Mouse (Mus musculus): ENCODE measurements around the gene Pgam5.
A peak's percentile ranks its signal among the peaks of the same experiment; 100 is the strongest.

The Pgam5 gene

DNA sequence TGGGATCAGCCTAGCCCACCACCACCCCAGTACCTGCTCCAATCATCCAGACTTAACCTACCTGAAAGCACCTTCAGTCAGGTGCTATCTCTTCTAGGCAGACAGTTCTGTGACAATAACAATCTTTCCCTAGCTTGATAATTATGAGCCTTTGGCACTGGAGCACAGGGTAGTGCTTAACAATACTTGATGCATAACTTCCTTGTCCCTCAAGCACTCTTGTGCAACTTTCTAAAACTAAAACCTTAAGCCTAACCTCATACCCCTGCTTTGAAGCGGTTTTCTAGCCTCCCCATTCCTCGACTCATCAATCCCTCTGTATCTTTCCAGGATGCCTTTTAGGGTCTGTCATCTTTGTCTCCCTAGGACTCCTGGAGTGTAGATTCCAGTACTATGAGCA lies 5.1 kb upstream of the Pgam5 start:
- no peak for DNase-seq (ENCODE audit: low read depth, low spot score)
- Histone ChIP-seq H3K27me3 (ENCODE audit: control insufficient read depth, insufficient read depth, low read length, poor library complexity, severe bottlenecking) (no peaks in the 10 kb centered on the region), H3K36me3 (ENCODE audit: control insufficient read depth, insufficient read depth, low read length, poor library complexity, severe bottlenecking) (no peaks in the 10 kb centered on the region)

DNA sequence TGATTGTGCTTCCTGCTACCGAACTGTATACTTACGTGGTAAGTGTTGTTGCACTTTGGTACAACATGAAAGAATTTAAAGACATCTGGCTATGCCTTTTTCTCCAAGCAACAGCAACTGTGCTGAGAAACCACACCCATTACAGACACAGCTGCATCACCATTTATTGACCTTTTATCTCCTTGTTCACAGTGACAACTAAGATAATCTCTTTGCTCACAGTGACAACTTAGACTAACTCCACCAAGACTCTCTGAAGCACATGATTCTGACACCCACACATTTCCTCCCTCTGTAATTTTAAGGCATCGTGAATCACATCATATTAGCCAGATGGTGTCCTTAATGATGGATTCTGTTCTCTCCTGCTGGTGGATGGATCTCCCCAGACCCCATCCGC lies 4.4 kb upstream of the Pgam5 start:
- H3K27me3 ChIP-seq (ENCODE audit: control insufficient read depth, insufficient read depth, low read length, poor library complexity, severe bottlenecking): no peaks in the 10 kb centered on the region
- H3K36me3 ChIP-seq (ENCODE audit: control insufficient read depth, insufficient read depth, low read length, poor library complexity, severe bottlenecking): no peaks in the 10 kb centered on the region
- DNase-seq (ENCODE audit: low read depth, low spot score): no peak

DNA sequence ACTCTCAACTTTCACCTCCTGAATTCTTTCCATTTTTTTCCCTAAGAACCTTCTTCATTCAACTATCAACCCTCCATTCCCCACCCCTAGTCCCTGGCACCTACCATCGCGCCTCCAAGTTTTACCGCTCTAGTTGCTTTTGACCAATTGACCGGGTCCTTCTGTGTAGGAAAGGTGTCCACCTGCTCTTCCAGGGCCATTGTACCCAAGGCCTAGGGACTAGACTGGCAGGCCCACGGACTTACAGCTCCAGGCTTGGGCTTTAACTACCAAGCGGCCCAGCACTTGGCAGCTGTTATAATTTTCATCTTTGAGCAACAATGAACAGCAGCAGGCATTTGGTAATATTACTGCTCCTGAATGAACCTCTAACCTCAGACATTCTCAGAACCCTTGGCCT lies 529 bp upstream of the Pgam5 start:
- DNase-seq (ENCODE audit: low read depth, low spot score): no peak
- Histone ChIP-seq H3K27me3 (ENCODE audit: control insufficient read depth, insufficient read depth, low read length, poor library complexity, severe bottlenecking) (no peaks in the 10 kb centered on the region), H3K36me3 (ENCODE audit: control insufficient read depth, insufficient read depth, low read length, poor library complexity, severe bottlenecking) (no peaks in the 10 kb centered on the region; the same call in 1 of the 2 replicates)

DNA sequence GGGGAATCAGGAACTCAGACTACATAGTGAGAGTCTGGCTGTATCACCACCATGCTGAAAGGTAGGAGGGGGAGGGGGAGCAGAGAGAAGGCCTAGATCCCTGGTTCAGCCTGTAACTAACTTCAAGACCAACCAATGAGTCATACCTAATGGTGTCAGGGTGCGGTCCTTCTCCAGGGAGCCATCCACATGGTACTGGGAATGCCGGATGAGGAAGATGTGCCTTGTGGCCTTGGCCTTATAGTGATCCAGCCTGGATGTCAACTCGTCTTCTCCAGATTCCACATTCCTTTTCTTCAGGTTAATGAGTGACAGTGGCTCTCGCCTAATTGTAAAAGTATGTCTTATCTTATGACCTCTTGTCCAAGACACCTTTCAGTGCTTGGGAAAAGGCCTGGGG lies 2.8 kb downstream of the Pgam5 start:
- DNase-seq (ENCODE audit: low read depth, low spot score): no peak
- Histone ChIP-seq H3K36me3 (ENCODE audit: control insufficient read depth, insufficient read depth, low read length, poor library complexity, severe bottlenecking) (peaks cover 3% of the 10 kb centered on the region; the same call in 1 of the 2 replicates), H3K27me3 (ENCODE audit: control insufficient read depth, insufficient read depth, low read length, poor library complexity, severe bottlenecking) (no peaks in the 10 kb centered on the region)

DNA sequence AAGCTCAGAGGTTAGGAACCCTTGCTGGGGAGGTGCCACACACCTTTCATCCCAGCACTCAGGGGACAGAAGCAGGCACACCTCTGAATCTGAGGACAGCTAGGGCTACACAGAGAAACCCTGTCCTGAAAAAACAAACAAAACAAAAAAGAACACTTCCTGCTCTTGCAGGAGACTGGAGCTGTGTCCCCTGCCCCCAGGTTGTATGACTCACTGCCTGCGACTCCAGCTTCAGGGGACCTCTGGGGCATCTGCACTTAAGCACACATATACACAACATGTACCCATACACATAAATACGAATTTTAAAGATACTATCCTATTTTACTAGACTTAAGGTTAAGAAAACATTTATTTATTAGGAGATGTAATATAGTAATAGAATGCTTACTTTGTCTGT lies 25.6 kb downstream of the Pgam5 start:
- DNase-seq (ENCODE audit: low read depth, low spot score): no peak
- no peaks in the 10 kb centered on the region for H3K27me3 ChIP-seq (ENCODE audit: control insufficient read depth, insufficient read depth, low read length, poor library complexity, severe bottlenecking)
- peaks cover 30% of the 10 kb centered on the region for H3K36me3 ChIP-seq (ENCODE audit: control insufficient read depth, insufficient read depth, low read length, poor library complexity, severe bottlenecking)

DNA sequence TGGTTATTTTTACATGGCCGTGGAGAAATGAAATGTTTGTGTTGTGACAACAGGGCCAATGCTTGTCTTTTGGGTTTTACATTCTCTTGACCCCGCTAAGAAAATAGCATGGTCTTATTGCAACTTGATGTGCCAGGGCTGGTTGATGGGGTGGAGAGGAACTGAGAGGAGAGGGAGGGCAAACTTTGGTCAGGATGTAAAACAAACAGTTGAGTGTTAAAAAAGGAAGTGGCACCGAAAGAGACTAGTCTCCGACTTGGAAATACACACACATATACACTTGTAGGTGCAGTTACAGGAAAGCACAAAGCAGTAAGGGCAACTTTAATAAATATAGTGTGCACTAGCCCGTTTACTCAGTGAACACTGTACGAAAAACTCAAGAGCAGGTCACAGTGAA lies 37.4 kb downstream of the Pgam5 start:
- DNase-seq (ENCODE audit: low read depth, low spot score): peak; percentile 68
- Histone ChIP-seq H3K27me3 (ENCODE audit: control insufficient read depth, insufficient read depth, low read length, poor library complexity, severe bottlenecking) (no peaks in the 10 kb centered on the region), H3K36me3 (ENCODE audit: control insufficient read depth, insufficient read depth, low read length, poor library complexity, severe bottlenecking) (peaks cover 5% of the 10 kb centered on the region)

DNA sequence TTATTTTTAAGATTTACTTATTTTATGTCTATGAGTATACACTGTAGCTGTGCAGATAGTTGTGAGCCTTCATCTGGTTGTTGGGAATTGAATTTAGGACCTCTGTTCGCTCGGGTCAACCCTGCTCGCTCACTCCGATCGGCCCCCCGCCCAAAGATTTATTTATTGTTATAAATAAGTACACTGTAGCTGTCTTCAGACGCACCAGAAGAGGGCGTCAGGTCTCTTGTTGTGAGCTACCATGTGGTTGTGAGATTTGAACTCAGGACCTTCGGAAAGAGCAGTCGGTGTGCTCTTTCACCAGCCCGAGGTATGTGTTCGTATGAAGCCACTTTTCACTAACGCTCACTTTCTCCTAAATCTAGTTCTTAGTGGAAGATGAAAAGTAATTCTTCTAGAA lies 38.1 kb downstream of the Pgam5 start:
- DNase-seq (ENCODE audit: low read depth, low spot score): peak; percentile 44
- Histone ChIP-seq H3K27me3 (ENCODE audit: control insufficient read depth, insufficient read depth, low read length, poor library complexity, severe bottlenecking) (no peaks in the 10 kb centered on the region), H3K36me3 (ENCODE audit: control insufficient read depth, insufficient read depth, low read length, poor library complexity, severe bottlenecking) (peaks cover 3% of the 10 kb centered on the region; the same call in 1 of the 2 replicates)

DNA sequence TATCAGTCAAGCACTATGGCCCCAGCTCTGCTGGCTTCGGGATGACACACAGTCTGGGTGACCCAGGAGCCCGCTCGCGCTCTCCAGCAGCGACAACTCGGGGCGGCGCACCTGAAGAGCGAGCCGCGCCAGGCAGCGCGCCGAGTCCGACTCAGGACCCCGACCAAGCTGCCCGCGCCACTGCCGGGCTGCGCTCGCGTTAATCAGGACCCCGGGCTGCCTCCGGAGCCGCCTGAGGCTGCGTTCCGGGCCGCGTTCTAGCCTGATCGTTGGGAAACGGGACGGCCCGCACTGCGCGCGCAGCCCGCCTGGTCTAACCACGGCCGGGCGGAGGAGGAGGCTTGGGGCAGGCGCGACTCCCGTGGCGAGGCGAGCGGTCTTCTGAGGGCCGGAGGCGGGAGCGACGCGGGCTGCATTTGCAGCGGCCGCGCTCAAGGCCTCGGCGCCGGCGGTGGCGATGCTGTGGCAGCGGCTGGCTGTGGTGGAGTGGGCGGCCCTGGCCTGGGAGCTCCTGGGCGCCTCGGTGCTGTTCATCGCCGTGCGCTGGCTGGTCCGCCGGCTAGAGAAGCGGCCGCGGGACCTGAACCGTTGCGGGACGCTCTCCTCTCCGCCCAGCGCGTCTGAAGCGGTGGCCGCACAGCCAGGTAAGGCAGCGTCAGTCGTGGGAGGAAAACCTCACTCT lies 38.8 kb downstream of the Pgam5 start, which contains the start of gene Ankle2:
Ankle2 (plus strand) TSS at position 225 of the 682 bp plus-strand sequence.
- no peaks in the 10 kb centered on the region for H3K36me3 ChIP-seq (ENCODE audit: control insufficient read depth, insufficient read depth, low read length, poor library complexity, severe bottlenecking)
- peak; percentile 94 for DNase-seq (ENCODE audit: low read depth, low spot score)
- no peaks in the 10 kb centered on the region for H3K27me3 ChIP-seq (ENCODE audit: control insufficient read depth, insufficient read depth, low read length, poor library complexity, severe bottlenecking)

DNA sequence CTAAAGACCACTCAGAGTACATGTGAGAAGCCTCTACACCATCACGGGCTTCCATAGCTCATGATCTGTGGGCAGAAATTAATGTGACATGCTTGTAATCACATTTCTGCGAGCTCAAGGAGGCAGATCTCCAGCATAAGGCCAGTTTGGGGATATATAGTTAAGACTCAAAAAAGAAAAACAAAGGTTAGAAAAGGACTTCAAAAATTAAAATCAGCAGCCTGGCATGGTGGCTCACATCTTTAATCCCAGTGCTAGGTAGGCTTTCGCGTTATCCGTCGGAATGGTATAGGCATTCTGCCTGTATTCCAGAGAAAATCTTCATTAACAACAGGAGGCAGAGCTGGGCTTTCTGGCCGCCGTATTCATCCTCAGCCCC lies 39.3 kb downstream of the Pgam5 start:
- H3K36me3 ChIP-seq (ENCODE audit: control insufficient read depth, insufficient read depth, low read length, poor library complexity, severe bottlenecking): no peaks in the 10 kb centered on the region
- H3K27me3 ChIP-seq (ENCODE audit: control insufficient read depth, insufficient read depth, low read length, poor library complexity, severe bottlenecking): no peaks in the 10 kb centered on the region
- no peak for DNase-seq (ENCODE audit: low read depth, low spot score)

DNA sequence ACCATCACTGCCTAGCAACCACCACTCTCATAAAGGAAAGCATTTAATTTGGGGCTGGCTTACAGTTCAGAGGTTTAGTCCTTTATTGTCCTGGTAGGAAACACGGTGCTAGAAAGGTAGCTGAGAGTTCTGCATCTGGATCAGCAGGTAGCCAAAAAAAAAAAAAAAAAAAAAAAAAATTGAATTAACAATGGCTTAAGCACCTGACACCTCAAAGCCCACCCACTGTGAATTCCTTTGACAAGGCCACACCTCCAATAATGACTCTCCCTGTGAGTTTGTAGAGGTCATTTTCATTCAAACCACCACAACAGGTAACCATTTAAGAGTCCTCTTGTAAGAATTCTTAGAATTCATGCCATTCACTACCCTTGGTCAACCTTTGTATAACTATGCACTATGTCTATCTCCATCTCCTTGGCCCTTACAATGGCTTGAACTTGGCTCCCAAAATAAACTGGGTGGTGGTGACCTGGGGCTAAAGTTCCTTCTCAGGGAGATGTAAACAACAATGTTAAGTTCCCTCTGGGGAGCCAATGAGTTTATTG lies 42.3 kb downstream of the Pgam5 start:
- no peak for DNase-seq (ENCODE audit: low read depth, low spot score)
- Histone ChIP-seq H3K36me3 (ENCODE audit: control insufficient read depth, insufficient read depth, low read length, poor library complexity, severe bottlenecking) (peaks cover 8% of the 10 kb centered on the region; the same call in 1 of the 2 replicates), H3K27me3 (ENCODE audit: control insufficient read depth, insufficient read depth, low read length, poor library complexity, severe bottlenecking) (no peaks in the 10 kb centered on the region)

DNA sequence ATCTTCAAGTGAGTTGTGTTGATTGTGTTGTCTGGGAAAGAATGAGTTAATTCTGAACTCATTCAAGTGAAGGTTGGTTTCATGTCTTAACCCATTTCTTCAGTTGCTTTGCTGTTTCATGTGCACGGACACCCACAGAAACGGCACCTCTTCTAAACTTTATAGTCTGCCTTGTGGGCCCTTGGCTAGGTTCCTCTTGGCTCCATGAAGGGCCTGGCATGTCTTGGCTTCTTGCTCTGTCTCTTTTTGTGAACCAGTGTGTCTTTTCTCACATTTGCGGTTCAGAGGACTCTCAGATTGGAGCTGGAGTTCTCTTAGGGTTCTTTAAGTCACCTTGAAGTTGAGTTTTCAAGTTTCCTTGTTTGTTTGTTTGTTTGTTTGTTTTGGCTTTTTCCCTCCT lies 44.7 kb downstream of the Pgam5 start:
- Histone ChIP-seq H3K27me3 (ENCODE audit: control insufficient read depth, insufficient read depth, low read length, poor library complexity, severe bottlenecking) (no peaks in the 10 kb centered on the region), H3K36me3 (ENCODE audit: control insufficient read depth, insufficient read depth, low read length, poor library complexity, severe bottlenecking) (peaks cover 15% of the 10 kb centered on the region; the same call in 1 of the 2 replicates)
- no peak for DNase-seq (ENCODE audit: low read depth, low spot score)

DNA sequence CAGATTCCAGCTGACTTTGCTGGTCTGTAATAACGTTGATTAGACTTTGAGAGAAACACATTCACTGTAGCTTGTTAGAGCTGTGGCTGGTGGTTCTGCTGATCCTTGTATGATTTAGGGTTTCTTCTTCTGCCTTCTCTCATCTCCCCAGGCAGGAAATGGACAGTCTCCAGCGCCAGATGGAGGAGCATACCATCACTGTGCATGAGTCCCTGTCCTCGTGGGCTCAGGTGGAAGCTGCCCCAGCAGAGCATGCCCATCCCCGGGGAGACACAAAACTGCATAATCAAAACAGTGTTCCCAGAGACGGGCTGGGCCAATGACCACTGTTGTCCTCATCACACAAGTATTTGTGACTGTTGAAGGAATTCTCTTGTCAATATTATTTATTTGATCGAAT lies 47.0 kb downstream of the Pgam5 start:
- H3K36me3 ChIP-seq (ENCODE audit: control insufficient read depth, insufficient read depth, low read length, poor library complexity, severe bottlenecking): peaks cover 22% of the 10 kb centered on the region; the same call in 1 of the 2 replicates

DNA sequence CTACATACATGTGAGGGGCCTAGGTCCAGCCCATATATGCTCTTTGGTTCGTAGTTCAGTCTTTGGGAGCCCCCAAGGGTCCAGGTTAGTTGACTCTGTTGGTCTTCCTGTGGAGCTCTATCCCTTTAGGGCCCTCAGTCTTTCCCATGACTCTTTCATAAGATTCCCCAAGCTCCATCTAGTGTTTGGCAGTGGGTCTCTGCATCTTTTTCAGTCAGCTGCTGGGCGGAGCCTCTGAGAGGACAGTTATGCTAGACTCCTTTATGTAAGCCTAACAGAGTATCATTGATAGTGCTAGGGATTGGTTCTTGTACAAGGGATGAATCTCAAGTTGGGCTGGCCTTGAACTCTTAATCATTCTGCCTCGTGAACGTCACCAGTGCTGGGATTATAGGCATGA lies 49.4 kb downstream of the Pgam5 start:
- DNase-seq (ENCODE audit: low read depth, low spot score): no peak
- H3K36me3 ChIP-seq (ENCODE audit: control insufficient read depth, insufficient read depth, low read length, poor library complexity, severe bottlenecking): peaks cover 24% of the 10 kb centered on the region; the same call in 1 of the 2 replicates
- H3K27me3 ChIP-seq (ENCODE audit: control insufficient read depth, insufficient read depth, low read length, poor library complexity, severe bottlenecking): no peaks in the 10 kb centered on the region

More for the DNA sequence above, 47.0 kb downstream of the Pgam5 start:
- no peak for DNase-seq (ENCODE audit: low read depth, low spot score)
- H3K27me3 ChIP-seq (ENCODE audit: control insufficient read depth, insufficient read depth, low read length, poor library complexity, severe bottlenecking): no peaks in the 10 kb centered on the region

DNA sequence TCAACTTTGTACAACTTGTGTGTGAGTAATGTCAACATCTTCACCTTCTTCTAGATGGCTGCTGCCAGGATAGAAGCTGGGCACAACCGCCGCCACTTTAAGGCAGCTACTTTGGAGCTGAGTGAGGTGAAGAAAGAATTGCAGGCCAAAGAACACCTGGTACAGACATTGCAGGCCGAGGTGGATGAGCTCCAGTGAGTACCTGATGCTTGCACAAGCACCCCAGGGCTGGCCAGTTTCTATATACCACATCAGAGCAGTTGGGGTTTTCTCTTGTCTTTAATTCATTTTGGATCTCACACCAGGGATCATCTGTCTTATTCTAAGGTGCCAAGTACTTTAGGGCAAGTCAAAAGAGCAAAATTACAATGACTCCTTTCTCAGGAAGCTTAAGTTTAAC lies 52.9 kb downstream of the Pgam5 start:
- no peak for DNase-seq (ENCODE audit: low read depth, low spot score)
- peaks cover 23% of the 10 kb centered on the region for H3K36me3 ChIP-seq (ENCODE audit: control insufficient read depth, insufficient read depth, low read length, poor library complexity, severe bottlenecking)

DNA sequence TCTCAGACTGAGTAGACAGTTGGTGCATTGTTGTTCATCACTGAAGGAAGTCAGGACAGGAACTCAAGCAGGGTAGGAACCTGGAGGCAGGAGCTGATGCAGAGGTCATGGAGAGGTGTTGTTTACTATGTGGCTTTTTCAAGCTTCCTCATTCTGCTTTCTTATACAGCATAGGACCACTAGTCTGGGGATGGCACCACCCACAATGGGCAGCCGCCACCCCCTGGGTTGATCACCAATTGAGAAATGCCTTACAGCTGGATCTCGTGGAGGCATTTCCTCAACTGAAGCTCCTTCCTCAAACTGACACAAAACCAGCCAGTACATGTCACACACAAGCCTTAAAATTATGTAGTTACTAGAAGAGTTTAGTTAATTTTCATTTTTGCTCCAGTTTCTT lies 58.4 kb downstream of the Pgam5 start:
- DNase-seq (ENCODE audit: low read depth, low spot score): no peak
- no peaks in the 10 kb centered on the region for H3K27me3 ChIP-seq (ENCODE audit: control insufficient read depth, insufficient read depth, low read length, poor library complexity, severe bottlenecking)
- peaks cover 16% of the 10 kb centered on the region for H3K36me3 ChIP-seq (ENCODE audit: control insufficient read depth, insufficient read depth, low read length, poor library complexity, severe bottlenecking)

More for the DNA sequence above, 52.9 kb downstream of the Pgam5 start:
- H3K27me3 ChIP-seq (ENCODE audit: control insufficient read depth, insufficient read depth, low read length, poor library complexity, severe bottlenecking): no peaks in the 10 kb centered on the region
